Mouse (Mus musculus): ENCODE measurements around the gene Pdhx. TPM values are rescaled to one million over a fixed set of nuclear protein-coding genes. Genes with fewer than 3 reads are reported as not detected.

The Pdhx gene
- total and polyA plus RNA-seq, 3 experiments, result 5.0 to 36.1 (median 30.8) TPM

GRCm38 (mm10) chr2:102987708-102988010 lies 85.7 kb downstream of the Pdhx start:
- H3K36me3 ChIP-seq (replicated peaks), result no peaks in the 10 kb centered on the region
- H3K4me1 ChIP-seq (ENCODE audit: insufficient read depth, low read depth, low read length), result peaks cover 11% of the 10 kb centered on the region
- TF ChIP-seq TAL1 (conservative IDR thresholded peaks at IDR 0.05; ENCODE audit: low read depth, low read length) (no peak), GATA2 (IDR thresholded peaks at IDR 0.05; ENCODE audit: borderline replicate concordance, low read depth, low read length) (no peak), POLR2AphosphoS5 (IDR thresholded peaks at IDR 0.05; ENCODE audit: insufficient replicate concordance, low read depth, low read length) (no peak), GATA1 (IDR thresholded peaks at IDR 0.05; ENCODE audit: borderline replicate concordance, low read length) (no peak), CTCF (IDR thresholded peaks at IDR 0.05; ENCODE audit: low read depth, low read length) (no peak)
- peaks cover 37% of the 10 kb centered on the region for H3K27me3 ChIP-seq (ENCODE audit: insufficient read depth, low read length)
- DNase-seq (ENCODE audit: low spot score) (no peak), ATAC-seq (ENCODE audit: extremely low read depth, insufficient number of reproducible peaks, low FRiP score, poor library complexity, severe bottlenecking) (no peak)
- no peaks in the 10 kb centered on the region for H3K9me3 ChIP-seq (replicated peaks)
- no peak overlapping the region for H3K4me3 ChIP-seq (ENCODE audit: low read depth, low read length)

- Histone ChIP-seq H3K27me3 (ENCODE audit: insufficient read depth, low read length) (peaks cover 35% of the 10 kb centered on the region), H3K36me3 (replicated peaks) (no peaks in the 10 kb centered on the region), H3K4me3 (ENCODE audit: low read depth, low read length) (no peak overlapping the region), H3K4me1 (ENCODE audit: insufficient read depth, low read depth, low read length) (peaks cover 11% of the 10 kb centered on the region), H3K9me3 (replicated peaks) (no peaks in the 10 kb centered on the region)
- ATAC-seq (ENCODE audit: extremely low read depth, insufficient number of reproducible peaks, low FRiP score, poor library complexity, severe bottlenecking) (no peak), DNase-seq (ENCODE audit: low spot score) (no peak)
- TF ChIP-seq GATA2 (IDR thresholded peaks at IDR 0.05; ENCODE audit: borderline replicate concordance, low read depth, low read length) (no peak), GATA1 (IDR thresholded peaks at IDR 0.05; ENCODE audit: borderline replicate concordance, low read length) (no peak), TAL1 (conservative IDR thresholded peaks at IDR 0.05; ENCODE audit: low read depth, low read length) (no peak), POLR2AphosphoS5 (IDR thresholded peaks at IDR 0.05; ENCODE audit: insufficient replicate concordance, low read depth, low read length) (no peak), CTCF (IDR thresholded peaks at IDR 0.05; ENCODE audit: low read depth, low read length) (no peak)
Observed at GRCm38 (mm10) chr2:102986964-102987707, 86.2 kb downstream of the Pdhx start.

- Histone ChIP-seq H3K36me3 (replicated peaks) (no peaks in the 10 kb centered on the region), H3K9me3 (replicated peaks) (no peaks in the 10 kb centered on the region), H3K4me3 (ENCODE audit: low read depth, low read length) (no peak overlapping the region), H3K27me3 (ENCODE audit: insufficient read depth, low read length) (peaks cover 33% of the 10 kb centered on the region), H3K4me1 (ENCODE audit: insufficient read depth, low read depth, low read length) (peaks cover 11% of the 10 kb centered on the region)
- no peak for TF ChIP-seq GATA2 (IDR thresholded peaks at IDR 0.05; ENCODE audit: borderline replicate concordance, low read depth, low read length)
- no peak for TF ChIP-seq CTCF (IDR thresholded peaks at IDR 0.05; ENCODE audit: low read depth, low read length)
- TF ChIP-seq POLR2AphosphoS5 (IDR thresholded peaks at IDR 0.05; ENCODE audit: insufficient replicate concordance, low read depth, low read length), result no peak
- TF ChIP-seq GATA1 (IDR thresholded peaks at IDR 0.05; ENCODE audit: borderline replicate concordance, low read length), result no peak
- no peak for TF ChIP-seq TAL1 (conservative IDR thresholded peaks at IDR 0.05; ENCODE audit: low read depth, low read length)
- no peak for ATAC-seq (ENCODE audit: extremely low read depth, insufficient number of reproducible peaks, low FRiP score, poor library complexity, severe bottlenecking)
- no peak for DNase-seq (ENCODE audit: low spot score)
Observed at GRCm38 (mm10) chr2:102986424-102986823, 86.9 kb downstream of the Pdhx start.

GRCm38 (mm10) chr2:102982822-102983221 lies 90.5 kb downstream of the Pdhx start:
- Histone ChIP-seq H3K9me3 (replicated peaks) (no peaks in the 10 kb centered on the region), H3K36me3 (replicated peaks) (no peaks in the 10 kb centered on the region), H3K4me1 (ENCODE audit: insufficient read depth, low read depth, low read length) (peaks cover 11% of the 10 kb centered on the region), H3K4me3 (ENCODE audit: low read depth, low read length) (no peak overlapping the region), H3K27me3 (ENCODE audit: insufficient read depth, low read length) (peaks cover 27% of the 10 kb centered on the region; the same call in 1 of the 2 replicates)
- ATAC-seq (ENCODE audit: extremely low read depth, insufficient number of reproducible peaks, low FRiP score, poor library complexity, severe bottlenecking) (no peak), DNase-seq (ENCODE audit: low spot score) (no peak)
- no peak for TF ChIP-seq CTCF (IDR thresholded peaks at IDR 0.05; ENCODE audit: low read depth, low read length)
- no peak for TF ChIP-seq GATA1 (IDR thresholded peaks at IDR 0.05; ENCODE audit: borderline replicate concordance, low read length)
- TF ChIP-seq TAL1 (conservative IDR thresholded peaks at IDR 0.05; ENCODE audit: low read depth, low read length), result no peak
- TF ChIP-seq POLR2AphosphoS5 (IDR thresholded peaks at IDR 0.05; ENCODE audit: insufficient replicate concordance, low read depth, low read length), result no peak
- TF ChIP-seq GATA2 (IDR thresholded peaks at IDR 0.05; ENCODE audit: borderline replicate concordance, low read depth, low read length), result no peak

- H3K27me3 ChIP-seq (ENCODE audit: insufficient read depth, low read length), result peaks cover 19% of the 10 kb centered on the region; the same call in 1 of the 2 replicates
- ATAC-seq (ENCODE audit: extremely low read depth, insufficient number of reproducible peaks, low FRiP score, poor library complexity, severe bottlenecking) (no peak), DNase-seq (ENCODE audit: low spot score) (no peak)
- peaks cover 5% of the 10 kb centered on the region for H3K4me1 ChIP-seq (ENCODE audit: insufficient read depth, low read depth, low read length)
- no peak overlapping the region for H3K4me3 ChIP-seq (ENCODE audit: low read depth, low read length)
- TF ChIP-seq GATA2 (IDR thresholded peaks at IDR 0.05; ENCODE audit: borderline replicate concordance, low read depth, low read length) (no peak), GATA1 (IDR thresholded peaks at IDR 0.05; ENCODE audit: borderline replicate concordance, low read length) (no peak), TAL1 (conservative IDR thresholded peaks at IDR 0.05; ENCODE audit: low read depth, low read length) (no peak), CTCF (IDR thresholded peaks at IDR 0.05; ENCODE audit: low read depth, low read length) (no peak), POLR2AphosphoS5 (IDR thresholded peaks at IDR 0.05; ENCODE audit: insufficient replicate concordance, low read depth, low read length) (no peak)
- H3K9me3 ChIP-seq (replicated peaks), result no peaks in the 10 kb centered on the region
- H3K36me3 ChIP-seq (replicated peaks), result no peaks in the 10 kb centered on the region
Observed at GRCm38 (mm10) chr2:102981446-102982314, 91.6 kb downstream of the Pdhx start.

- no peaks in the 10 kb centered on the region for H3K36me3 ChIP-seq (replicated peaks)
- H3K4me1 ChIP-seq (ENCODE audit: insufficient read depth, low read depth, low read length), result no peaks in the 10 kb centered on the region
- DNase-seq (ENCODE audit: low spot score) (no peak), ATAC-seq (ENCODE audit: extremely low read depth, insufficient number of reproducible peaks, low FRiP score, poor library complexity, severe bottlenecking) (no peak)
- H3K4me3 ChIP-seq (ENCODE audit: low read depth, low read length), result no peak overlapping the region
- H3K9me3 ChIP-seq (replicated peaks), result no peaks in the 10 kb centered on the region
- TF ChIP-seq TAL1 (conservative IDR thresholded peaks at IDR 0.05; ENCODE audit: low read depth, low read length), result no peak
- TF ChIP-seq CTCF (IDR thresholded peaks at IDR 0.05; ENCODE audit: low read depth, low read length), result no peak
- TF ChIP-seq POLR2AphosphoS5 (IDR thresholded peaks at IDR 0.05; ENCODE audit: insufficient replicate concordance, low read depth, low read length), result no peak
- no peak for TF ChIP-seq GATA1 (IDR thresholded peaks at IDR 0.05; ENCODE audit: borderline replicate concordance, low read length)
- no peak for TF ChIP-seq GATA2 (IDR thresholded peaks at IDR 0.05; ENCODE audit: borderline replicate concordance, low read depth, low read length)
- peaks cover 26% of the 10 kb centered on the region for H3K27me3 ChIP-seq (ENCODE audit: insufficient read depth, low read length)
Observed at GRCm38 (mm10) chr2:102980870-102981269, 92.4 kb downstream of the Pdhx start.
